Mouse (Mus musculus): ENCODE data around the gene Irf6. TPM values are rescaled to one million over a fixed set of nuclear protein-coding genes. Genes with fewer than 3 reads are reported as not detected.

Irf6 gene
- polyA plus RNA-seq, 2 experiments = 1.5 to 1.7 TPM

DNA sequence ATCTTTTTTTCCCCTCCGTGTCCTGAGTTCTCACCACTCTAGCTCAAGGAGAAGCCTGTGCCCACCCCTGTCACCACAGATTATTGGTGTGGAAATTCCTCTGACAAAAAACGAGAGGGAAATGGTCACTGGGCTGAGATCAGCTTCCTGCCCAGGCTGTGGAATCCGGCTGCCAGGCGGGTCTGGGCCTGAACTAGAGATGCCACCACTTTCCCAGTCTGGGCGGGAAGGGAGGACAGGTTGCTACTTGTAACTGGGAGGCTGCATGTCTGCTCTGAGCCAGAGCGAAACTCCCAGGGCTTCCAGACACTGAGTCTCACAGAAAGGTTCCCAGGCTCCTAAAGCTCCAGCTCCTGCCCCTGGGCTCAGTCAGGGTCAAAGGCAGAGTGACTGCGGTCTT is 11.8 kb upstream of the Irf6 start:
- ATAC-seq (ENCODE audit: insufficient read depth) (no peak), DNase-seq (ENCODE audit: low read depth in 3 of 3, low spot score in 3 of 3) (no peak)
- H3K4me2 ChIP-seq (ENCODE audit: low read depth) = no peak overlapping the region
- H3K27ac ChIP-seq = no peak overlapping the region
- H3K9ac ChIP-seq (replicated peaks) = no peak overlapping the region
- H3K4me1 ChIP-seq (replicated peaks; ENCODE audit: control insufficient read depth in 2 of 2, insufficient read depth in 2 of 2, low read length in 1 of 2) = no peaks in the 10 kb centered on the region
- H3K9me3 ChIP-seq (ENCODE audit: control insufficient read depth, low read length) = no peaks in the 10 kb centered on the region
- 60% methylated on average over 7 of the region's 7 CpGs for WGBS (ENCODE audit: insufficient replicate concordance)
- TF ChIP-seq CTCF (IDR thresholded peaks at IDR 0.05; ENCODE audit: low read depth) = no peak
- no peak for TF ChIP-seq EP300 (IDR thresholded peaks at IDR 0.05; ENCODE audit: low read depth)
- H3K27me3 ChIP-seq (ENCODE audit: control insufficient read depth, insufficient read depth, low read length) = no peaks in the 10 kb centered on the region
- no peaks in the 10 kb centered on the region for H3K36me3 ChIP-seq (replicated peaks; ENCODE audit: control insufficient read depth, insufficient read depth, low read depth)
- H3K4me3 ChIP-seq (ENCODE audit: insufficient read depth in 1 of 2, low read depth in 2 of 2, low read length in 2 of 2) = no peak overlapping the region

DNA sequence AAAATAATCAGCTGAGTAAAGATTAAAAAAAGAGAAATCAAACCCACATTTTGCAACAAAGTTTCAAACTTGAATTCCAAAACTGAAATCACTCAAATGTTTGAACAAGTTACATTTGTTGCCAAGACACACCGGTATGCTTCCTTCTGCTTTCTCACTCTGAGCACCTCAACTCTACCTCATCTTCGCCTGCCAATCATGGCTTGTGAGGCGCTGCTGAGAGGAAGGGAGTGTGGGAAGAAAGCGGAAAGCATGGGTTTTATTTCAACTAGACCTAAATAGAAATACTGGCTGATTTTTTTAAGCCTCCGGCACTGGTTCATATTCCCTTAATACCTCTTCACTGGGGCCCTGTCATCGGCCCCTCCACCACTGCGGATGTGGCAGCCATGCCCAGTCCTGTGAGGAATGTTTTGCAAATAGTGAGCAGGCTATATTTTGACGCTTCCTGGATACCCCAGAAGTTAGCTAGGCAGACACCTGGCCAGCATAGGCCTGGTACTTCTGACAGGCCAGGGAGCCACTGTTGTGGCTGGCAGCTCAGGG is 10.3 kb upstream of the Irf6 start:
- Histone ChIP-seq H3K27ac (no peak overlapping the region), H3K9ac (replicated peaks) (no peak overlapping the region), H3K4me3 (ENCODE audit: insufficient read depth in 1 of 2, low read depth in 2 of 2, low read length in 2 of 2) (no peak overlapping the region), H3K27me3 (ENCODE audit: control insufficient read depth, insufficient read depth, low read length) (no peaks in the 10 kb centered on the region), H3K4me1 (replicated peaks; ENCODE audit: control insufficient read depth in 2 of 2, insufficient read depth in 2 of 2, low read length in 1 of 2) (no peaks in the 10 kb centered on the region), H3K4me2 (ENCODE audit: low read depth) (no peak overlapping the region), H3K36me3 (replicated peaks; ENCODE audit: control insufficient read depth, insufficient read depth, low read depth) (no peaks in the 10 kb centered on the region), H3K9me3 (ENCODE audit: control insufficient read depth, low read length) (no peaks in the 10 kb centered on the region)
- ATAC-seq (ENCODE audit: insufficient read depth) = no peak
- TF ChIP-seq CTCF (IDR thresholded peaks at IDR 0.05; ENCODE audit: low read depth) (no peak), EP300 (IDR thresholded peaks at IDR 0.05; ENCODE audit: low read depth) (no peak)
- no peak for DNase-seq (ENCODE audit: low read depth in 3 of 3, low spot score in 3 of 3)
- WGBS (ENCODE audit: insufficient replicate concordance) = 43% methylated on average over 8 of the region's 8 CpGs

DNA sequence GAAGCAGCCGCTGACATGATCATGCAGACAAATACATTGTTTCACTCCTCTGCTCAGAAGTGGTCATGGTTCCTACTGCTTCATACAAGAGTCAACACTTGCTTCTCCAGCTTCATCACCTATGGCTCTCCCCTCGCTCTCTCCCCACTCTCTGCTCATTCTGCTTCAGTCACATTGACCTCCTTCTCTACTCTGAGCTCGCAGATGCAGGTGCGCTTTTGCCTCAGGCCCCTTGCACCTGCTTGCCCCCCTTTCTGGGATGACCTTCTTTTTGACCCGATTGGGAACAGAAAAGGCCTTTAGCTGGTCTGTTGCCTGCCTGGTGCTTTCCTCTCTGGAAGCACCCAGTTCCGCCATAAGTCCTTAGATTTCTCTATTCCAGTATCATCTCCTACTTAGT is 8.4 kb upstream of the Irf6 start:
- ATAC-seq (ENCODE audit: insufficient read depth) (no peak), DNase-seq (ENCODE audit: low read depth in 3 of 3, low spot score in 3 of 3) (no peak)
- Histone ChIP-seq H3K9ac (replicated peaks) (no peak overlapping the region), H3K27me3 (ENCODE audit: control insufficient read depth, insufficient read depth, low read length) (no peaks in the 10 kb centered on the region), H3K27ac (no peak overlapping the region), H3K4me1 (replicated peaks; ENCODE audit: control insufficient read depth in 2 of 2, insufficient read depth in 2 of 2, low read length in 1 of 2) (no peaks in the 10 kb centered on the region), H3K36me3 (replicated peaks; ENCODE audit: control insufficient read depth, insufficient read depth, low read depth) (no peaks in the 10 kb centered on the region), H3K4me3 (ENCODE audit: insufficient read depth in 1 of 2, low read depth in 2 of 2, low read length in 2 of 2) (no peak overlapping the region), H3K9me3 (ENCODE audit: control insufficient read depth, low read length) (no peaks in the 10 kb centered on the region), H3K4me2 (ENCODE audit: low read depth) (no peak overlapping the region)
- WGBS (ENCODE audit: insufficient replicate concordance) = 65% methylated on average over 6 of the region's 6 CpGs
- no peak for TF ChIP-seq EP300 (IDR thresholded peaks at IDR 0.05; ENCODE audit: low read depth)
- TF ChIP-seq CTCF (IDR thresholded peaks at IDR 0.05; ENCODE audit: low read depth) = no peak

DNA sequence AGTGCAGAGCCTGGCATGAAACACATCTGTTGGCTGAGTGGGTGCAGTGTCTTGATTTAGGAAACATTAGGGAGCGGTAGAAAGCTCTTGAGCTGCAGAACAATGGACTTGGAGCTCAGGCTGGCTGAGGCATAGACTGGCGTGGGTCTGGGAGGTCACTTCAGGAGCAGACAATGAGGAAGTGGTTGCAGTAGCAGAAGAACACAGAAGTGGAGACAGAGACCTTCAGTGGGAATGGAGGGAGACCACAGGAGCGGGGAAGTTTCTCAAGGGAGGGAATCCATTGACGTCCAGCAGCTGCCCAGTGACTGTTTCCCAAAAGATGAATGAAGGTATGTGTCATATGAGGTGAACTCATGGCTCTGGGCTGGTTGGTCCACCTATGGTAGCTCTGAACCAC is 7.8 kb upstream of the Irf6 start:
- no peak for TF ChIP-seq CTCF (IDR thresholded peaks at IDR 0.05; ENCODE audit: low read depth)
- TF ChIP-seq EP300 (IDR thresholded peaks at IDR 0.05; ENCODE audit: low read depth) = no peak
- H3K27ac ChIP-seq = no peak overlapping the region
- H3K4me1 ChIP-seq (replicated peaks; ENCODE audit: control insufficient read depth in 2 of 2, insufficient read depth in 2 of 2, low read length in 1 of 2) = no peaks in the 10 kb centered on the region
- H3K9me3 ChIP-seq (ENCODE audit: control insufficient read depth, low read length) = no peaks in the 10 kb centered on the region
- H3K4me3 ChIP-seq (ENCODE audit: insufficient read depth in 1 of 2, low read depth in 2 of 2, low read length in 2 of 2) = no peak overlapping the region
- no peaks in the 10 kb centered on the region for H3K36me3 ChIP-seq (replicated peaks; ENCODE audit: control insufficient read depth, insufficient read depth, low read depth)
- 29% methylated on average over 4 of the region's 4 CpGs for WGBS (ENCODE audit: insufficient replicate concordance)
- ATAC-seq (ENCODE audit: insufficient read depth) (no peak), DNase-seq (ENCODE audit: low read depth in 3 of 3, low spot score in 3 of 3) (no peak)
- H3K27me3 ChIP-seq (ENCODE audit: control insufficient read depth, insufficient read depth, low read length) = no peaks in the 10 kb centered on the region
- H3K4me2 ChIP-seq (ENCODE audit: low read depth) = no peak overlapping the region
- no peak overlapping the region for H3K9ac ChIP-seq (replicated peaks)

DNA sequence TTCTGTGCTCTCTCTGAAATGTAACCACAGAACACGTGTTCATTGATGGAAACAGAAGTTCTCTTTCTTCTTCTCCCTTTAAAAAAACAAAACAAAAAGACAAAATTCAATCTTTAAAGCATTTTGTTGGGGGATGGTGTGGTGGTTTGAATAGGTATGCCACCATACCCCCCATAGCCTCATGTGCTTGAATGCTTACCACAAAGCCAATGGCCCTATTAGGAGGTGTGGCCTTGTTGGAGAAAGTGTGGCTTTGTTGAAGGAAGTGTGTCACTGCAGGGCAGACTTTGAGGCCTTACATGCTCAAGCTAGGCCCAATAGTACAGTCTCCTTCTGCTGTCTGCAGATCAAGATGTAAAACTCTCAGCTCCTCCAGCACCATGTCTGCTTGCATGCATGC is 6.5 kb upstream of the Irf6 start:
- ATAC-seq (ENCODE audit: insufficient read depth) (no peak), DNase-seq (ENCODE audit: low read depth in 3 of 3, low spot score in 3 of 3) (no peak)
- Histone ChIP-seq H3K9me3 (ENCODE audit: control insufficient read depth, low read length) (no peaks in the 10 kb centered on the region), H3K4me1 (replicated peaks; ENCODE audit: control insufficient read depth in 2 of 2, insufficient read depth in 2 of 2, low read length in 1 of 2) (no peaks in the 10 kb centered on the region), H3K4me3 (ENCODE audit: insufficient read depth in 1 of 2, low read depth in 2 of 2, low read length in 2 of 2) (no peak overlapping the region), H3K9ac (replicated peaks) (no peak overlapping the region), H3K4me2 (ENCODE audit: low read depth) (no peak overlapping the region), H3K27ac (no peak overlapping the region), H3K27me3 (ENCODE audit: control insufficient read depth, insufficient read depth, low read length) (peaks cover under 1% of the 10 kb centered on the region; the same call in 1 of the 2 replicates), H3K36me3 (replicated peaks; ENCODE audit: control insufficient read depth, insufficient read depth, low read depth) (no peaks in the 10 kb centered on the region)
- WGBS (ENCODE audit: insufficient replicate concordance) = 33% methylated on average over 1 of the region's 1 CpGs
- TF ChIP-seq CTCF (IDR thresholded peaks at IDR 0.05; ENCODE audit: low read depth) (no peak), EP300 (IDR thresholded peaks at IDR 0.05; ENCODE audit: low read depth) (no peak)

Measured in liver, embryonic 14.5 days (tissue).